Mouse (Mus musculus) bone marrow, adult 2 months (tissue): ENCODE data around the gene Il2rb. TPM values are rescaled to one million over a fixed set of nuclear protein-coding genes. Genes with fewer than 3 reads are reported as not detected.

ENCODE experiments used
- H3K27ac ChIP-seq: fragments of 200-500 bp; 2 replicates; pipeline ENCODE4 v1.5.1; 2012; ENCODE audit warnings: low read depth, mild to moderate bottlenecking, control low read depth, inconsistent platforms, low read length; ENCODE audit not compliant: control insufficient read depth, poor library complexity, insufficient read depth
- H3K4me1 ChIP-seq: fragments of 200-500 bp; 2 replicates; pipeline ENCODE4 v1.6.1; 2011; ENCODE audit warnings: low read length; ENCODE audit not compliant: control insufficient read depth, insufficient read depth
- H3K4me3 ChIP-seq: fragments of 200-500 bp; replicated peaks from 2 replicates; pipeline ENCODE3; 2011; ENCODE audit warnings: mild to moderate bottlenecking, low read depth, low read length, control low read depth; ENCODE audit not compliant: control insufficient read depth
- CTCF ChIP-seq: fragments of 200-500 bp; IDR thresholded peaks from 2 replicates; pipeline ENCODE4 v1.5.1; 2011; ENCODE audit warnings: low read length, control low read depth; ENCODE audit not compliant: control insufficient read depth, insufficient read depth
- POLR2A ChIP-seq: fragments of 200-500 bp; IDR thresholded peaks from 2 replicates; pipeline ENCODE4 v1.6.1; 2011; ENCODE audit warnings: low read depth, mild to moderate bottlenecking, control low read depth, low read length, borderline replicate concordance; ENCODE audit not compliant: control insufficient read depth
- WGBS: fragments of 180-500 bp; shearing (Covaris S2); methylation state at CpG from one replicate; pipeline ENCODE4 v1.1.7; 2018; 5-methylcytosine and 5-hydroxymethylcytosine counted together
- polyA plus RNA-seq: library from polyadenylated mRNA; stranded (reverse); fragments of >200 nt; gene quantifications from 2 replicates; pipeline ENCODE4 v1.2.4, GENCODE M21; 2011; ENCODE audit warnings: low replicate concordance; ENCODE audit not compliant: missing spikeins, insufficient read depth, insufficient read length

Gene Il2rb
- polyA plus RNA-seq, 1 experiment: 7.6 TPM

GRCm38 (mm10) chr15:78452929-78453328, 42.1 kb downstream of the Il2rb start:
- Histone ChIP-seq H3K27ac (no peak overlapping the region), H3K4me3 (no peak overlapping the region), H3K4me1 (no peaks in the 10 kb centered on the region; the same call in 1 of the 2 replicates)
- TF ChIP-seq POLR2A (no peak), CTCF (no peak)
- WGBS: 83% methylated on average over 3 of the region's 3 CpGs

DNA sequence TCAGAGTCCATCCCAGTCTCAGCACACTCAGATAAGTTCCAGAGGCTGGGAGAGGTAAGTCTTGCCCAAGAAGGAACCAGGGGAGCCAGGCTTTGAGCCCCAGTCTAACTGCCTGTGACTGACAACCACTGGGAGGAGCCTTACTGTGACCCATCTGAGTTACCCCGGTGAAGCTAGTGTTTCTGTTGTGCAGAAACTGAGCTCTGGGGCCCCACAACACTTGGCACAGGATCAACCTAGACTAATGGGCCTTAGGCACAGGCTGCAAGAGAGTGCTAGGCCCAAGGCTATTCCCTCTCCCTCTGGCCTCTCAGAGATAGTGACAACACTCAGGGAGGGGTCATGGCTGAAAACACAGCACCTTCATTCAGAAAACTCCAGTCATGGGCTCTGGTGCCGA, 43.9 kb downstream of the Il2rb start:
- TF ChIP-seq CTCF: no peak
- no peak for TF ChIP-seq POLR2A
- no peaks in the 10 kb centered on the region; the same call in 1 of the 2 replicates for H3K4me1 ChIP-seq
- 37% methylated on average over 2 of the region's 2 CpGs for WGBS
- H3K4me3 ChIP-seq: no peak overlapping the region
- H3K27ac ChIP-seq: no peak overlapping the region; the same call in 1 of the 2 replicates

DNA sequence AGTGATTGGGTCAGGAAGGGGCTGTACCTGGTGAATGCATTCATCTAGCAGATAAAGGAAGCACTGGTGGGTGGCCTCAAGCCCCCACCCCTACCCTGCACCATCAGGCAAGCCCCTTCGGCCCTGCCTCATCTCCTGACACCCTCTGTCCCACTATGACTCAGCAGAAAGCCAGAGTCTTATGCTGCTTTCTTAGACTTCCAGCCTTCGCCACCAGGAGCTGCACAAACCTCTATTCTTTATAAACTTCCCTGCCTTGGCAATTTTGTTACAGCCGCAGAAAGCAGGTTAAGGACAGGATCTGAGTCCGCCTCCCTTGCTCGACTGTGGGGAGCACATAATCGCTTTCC, 44.7 kb downstream of the Il2rb start:
- Histone ChIP-seq H3K4me1 (no peaks in the 10 kb centered on the region; the same call in 1 of the 2 replicates), H3K27ac (no peak overlapping the region), H3K4me3 (no peak overlapping the region)
- TF ChIP-seq POLR2A (no peak), CTCF (no peak)
- WGBS: 62% methylated on average over 6 of the region's 6 CpGs

DNA sequence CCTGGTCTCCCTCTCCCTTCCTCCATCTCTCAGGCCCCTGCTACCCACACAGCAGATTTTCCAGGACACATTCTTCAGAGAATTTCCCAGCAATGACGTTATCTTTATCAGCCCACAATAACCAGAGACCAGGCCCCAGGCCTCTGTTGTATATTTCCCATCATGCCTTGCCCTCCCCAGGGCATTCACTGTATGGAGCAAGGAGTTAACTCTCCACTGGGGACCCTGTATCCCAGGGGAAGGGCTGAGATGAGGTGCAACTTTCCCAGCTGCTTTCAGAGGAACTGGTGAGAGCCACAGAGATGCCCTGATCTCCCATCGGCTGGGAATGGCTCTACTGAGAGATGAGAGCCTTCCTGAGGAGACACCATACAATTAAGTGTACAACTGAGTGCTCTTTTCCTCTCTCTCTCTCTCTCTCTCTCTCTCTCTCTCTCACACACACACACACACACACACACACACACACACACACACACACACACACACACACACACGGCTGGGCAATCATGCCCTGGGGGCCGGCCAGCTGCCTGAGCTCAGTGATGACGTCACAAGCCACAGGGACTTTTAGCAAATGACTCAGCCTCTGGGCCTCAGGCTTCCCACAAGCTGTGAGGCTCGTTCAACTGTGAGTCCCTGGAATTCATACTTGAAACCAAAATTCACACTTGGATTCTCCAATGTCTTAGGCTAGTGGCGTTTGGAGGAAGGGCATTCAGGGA, 45.2 kb downstream of the Il2rb start:
- TF ChIP-seq CTCF (no peak), POLR2A (no peak)
- Histone ChIP-seq H3K4me3 (no peak overlapping the region), H3K4me1 (no peaks in the 10 kb centered on the region; the same call in 1 of the 2 replicates), H3K27ac (no peak overlapping the region)
- 11% methylated on average over 7 of the region's 7 CpGs for WGBS

DNA sequence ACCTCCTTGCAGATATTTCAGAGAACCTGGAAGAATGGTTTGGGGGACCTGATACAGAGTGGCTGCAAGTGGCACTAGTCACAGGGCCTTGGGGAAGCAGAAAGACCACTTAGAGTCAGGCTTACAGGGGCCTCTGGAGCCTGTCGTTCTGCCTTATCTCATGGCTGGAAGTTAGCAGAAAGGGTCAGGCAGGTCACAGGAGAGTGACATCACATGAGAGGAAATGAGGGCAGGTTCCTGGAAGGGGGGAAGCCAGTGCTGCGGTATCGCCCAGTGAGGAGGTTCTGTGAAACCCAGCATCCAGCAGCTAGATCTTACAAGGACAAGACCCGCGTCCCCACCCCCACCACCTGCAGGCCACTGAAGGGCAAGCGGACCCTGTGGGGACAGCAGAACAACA, 45.9 kb downstream of the Il2rb start:
- 40% methylated on average over 6 of the region's 6 CpGs for WGBS
- Histone ChIP-seq H3K27ac (no peak overlapping the region), H3K4me3 (no peak overlapping the region), H3K4me1 (no peaks in the 10 kb centered on the region; the same call in 1 of the 2 replicates)
- no peak for TF ChIP-seq CTCF
- no peak for TF ChIP-seq POLR2A

GRCm38 (mm10) chr15:78447746-78448535, 47.1 kb downstream of the Il2rb start:
- WGBS: under 1% methylated on average over 22 of the region's 22 CpGs
- TF ChIP-seq CTCF: peak; percentile 87
- no peak for TF ChIP-seq POLR2A
- peak overlapping the region; percentile 79 for H3K4me3 ChIP-seq
- H3K27ac ChIP-seq: no peak overlapping the region
- H3K4me1 ChIP-seq: no peaks in the 10 kb centered on the region; the same call in 1 of the 2 replicates

DNA sequence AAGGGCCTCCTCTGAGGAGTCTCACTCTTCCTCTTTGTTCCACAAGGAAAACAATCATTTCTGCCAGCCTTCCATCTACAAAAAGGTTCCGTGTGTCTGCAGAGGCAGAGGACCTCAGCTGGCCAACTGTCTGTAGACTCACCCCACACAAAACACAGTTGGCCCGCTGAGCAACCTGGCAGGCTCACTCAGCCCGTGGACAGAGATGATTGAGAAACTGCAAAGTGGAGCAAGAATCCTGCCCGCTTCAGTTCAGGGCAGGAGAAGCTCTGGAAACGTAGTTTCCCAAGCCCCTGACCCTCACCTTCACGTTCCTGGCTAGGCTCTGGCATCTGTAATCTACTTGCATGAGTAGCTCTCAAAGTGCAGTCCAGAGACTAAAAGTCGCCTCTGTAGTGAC, 48.0 kb downstream of the Il2rb start:
- Histone ChIP-seq H3K4me3 (no peak overlapping the region), H3K27ac (no peak overlapping the region), H3K4me1 (no peaks in the 10 kb centered on the region; the same call in 1 of the 2 replicates)
- TF ChIP-seq POLR2A (no peak), CTCF (no peak)
- 41% methylated on average over 7 of the region's 7 CpGs for WGBS

- WGBS: 75% methylated on average over 6 of the region's 6 CpGs
- Histone ChIP-seq H3K27ac (no peak overlapping the region), H3K4me3 (no peak overlapping the region), H3K4me1 (peaks cover 3% of the 10 kb centered on the region; the same call in 1 of the 2 replicates)
- TF ChIP-seq CTCF (no peak), POLR2A (no peak)
These were observed 51.2 kb downstream of the Il2rb start for GRCm38 (mm10) chr15:78443857-78444256.

GRCm38 (mm10) chr15:78442231-78442630, 52.8 kb downstream of the Il2rb start:
- H3K4me3 ChIP-seq: no peak overlapping the region
- TF ChIP-seq CTCF: no peak
- peak; percentile 27; the same call in 1 of the 2 replicates for TF ChIP-seq POLR2A
- peaks cover 3% of the 10 kb centered on the region; the same call in 1 of the 2 replicates for H3K4me1 ChIP-seq
- H3K27ac ChIP-seq: no peak overlapping the region
- 88% methylated on average over 19 of the region's 19 CpGs for WGBS
